Mouse (Mus musculus) intestine, postnatal 0 days (tissue): ENCODE results near the gene Fmnl1. TPM values are rescaled to one million over a fixed set of nuclear protein-coding genes. Genes with fewer than 3 reads are reported as not detected.
A peak's percentile ranks its signal among the peaks of the same experiment; 100 is the strongest.

Experiments
- ATAC-seq: fragments of 200-750 bp; cut with Nextera tagmentation; 2 replicates; pipeline ENCODE4 v1.8.0; 2017; ENCODE audit warnings: mild to moderate bottlenecking, moderate TSS enrichment, moderate library complexity
- H3K27ac ChIP-seq: fragments of 300-500 bp; sonication (generic); 2 replicates; pipeline ENCODE4 v1.5.1; 2014; ENCODE audit warnings: mild to moderate bottlenecking, low read depth, low read length, moderate library complexity
- H3K27me3 ChIP-seq: fragments of 300-500 bp; sonication (generic); replicated peaks from 2 replicates; pipeline ENCODE4 v1.6.1; 2014; ENCODE audit warnings: low read length, mixed read lengths; ENCODE audit not compliant: control insufficient read depth, insufficient read depth
- H3K36me3 ChIP-seq: fragments of 300-500 bp; sonication (generic); 2 replicates; pipeline ENCODE4 v1.6.1; 2014; ENCODE audit warnings: mild to moderate bottlenecking, moderate library complexity; ENCODE audit not compliant: control insufficient read depth, insufficient read depth
- H3K4me1 ChIP-seq: fragments of 300-500 bp; sonication (generic); replicated peaks from 2 replicates; pipeline ENCODE4 v1.6.1; 2014; ENCODE audit warnings: antibody characterized with exemption, low read length, mixed read lengths; ENCODE audit not compliant: control insufficient read depth, insufficient read depth
- H3K4me2 ChIP-seq: fragments of 300-500 bp; sonication (generic); replicated peaks from 2 replicates; pipeline ENCODE4 v1.6.1; 2014; ENCODE audit warnings: low read depth, mild to moderate bottlenecking, moderate library complexity
- H3K4me3 ChIP-seq: fragments of 300-500 bp; sonication (generic); 2 replicates; pipeline ENCODE4 v1.5.1; 2014; ENCODE audit warnings: low read depth, low read length
- H3K9ac ChIP-seq: fragments of 300-500 bp; sonication (generic); 2 replicates; pipeline ENCODE4 v1.6.1; 2014; ENCODE audit warnings: mild to moderate bottlenecking, low read depth, low read length
- H3K9me3 ChIP-seq: fragments of 300-500 bp; sonication (generic); 2 replicates; pipeline ENCODE4 v1.6.1; 2016; ENCODE audit warnings: mixed run types; ENCODE audit not compliant: control insufficient read depth
- CTCF ChIP-seq: sonication (generic); IDR thresholded peaks from 2 replicates; pipeline ENCODE4 v1.5.1; 2016; ENCODE audit warnings: low read depth, mild to moderate bottlenecking, control low read depth, antibody characterized with exemption, moderate library complexity
- WGBS: fragments of 180-500 bp; shearing (Covaris S2); extraction: QIAGEN DNeasy Blood & Tissue Kit; methylation state at CpG from one replicate; pipeline ENCODE4 v1.1.7; 2014; 5-methylcytosine and 5-hydroxymethylcytosine counted together
- polyA plus RNA-seq: library from polyadenylated mRNA; unstranded; fragments of >200 nt; fragmentation: Nextera tagmentation; extraction: Ambion mirVana; gene quantifications from 2 replicates; pipeline ENCODE4 v1.2.1, GENCODE M21; 2015

The Fmnl1 gene
- polyA plus RNA-seq, 1 experiment from 2014 or later: 1.0 TPM

DNA sequence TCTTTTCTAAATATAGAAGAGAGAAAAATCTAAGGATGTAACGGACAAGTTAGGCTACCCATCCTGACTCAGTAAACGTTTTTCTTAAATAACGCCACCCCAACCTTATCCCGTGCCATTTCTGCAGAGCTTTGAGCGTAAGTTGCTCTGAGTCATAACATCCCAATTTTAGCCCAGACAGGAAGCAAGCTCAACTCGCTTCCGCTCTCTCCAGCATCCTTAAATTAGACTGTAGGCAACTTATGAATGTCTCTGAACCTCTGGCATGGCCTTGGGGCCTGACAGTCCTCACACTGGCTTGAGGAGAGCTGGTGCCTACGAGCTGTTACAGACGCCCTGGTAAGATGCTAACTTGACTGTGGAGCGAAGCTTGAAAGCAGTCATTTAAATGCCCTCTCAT, 52.5 kb downstream of the Fmnl1 start:
- WGBS: 86% methylated on average over 10 of the region's 10 CpGs
- H3K4me1 ChIP-seq: no peaks in the 10 kb centered on the region; the same call in 1 of the 2 replicates
- TF ChIP-seq CTCF: no peak
- peaks cover 39% of the 10 kb centered on the region for H3K36me3 ChIP-seq
- H3K27me3 ChIP-seq: no peaks in the 10 kb centered on the region
- H3K27ac ChIP-seq: no peak overlapping the region
- no peak for ATAC-seq
- H3K4me2 ChIP-seq: no peak overlapping the region
- H3K4me3 ChIP-seq: no peak overlapping the region
- H3K9me3 ChIP-seq: no peaks in the 10 kb centered on the region
- H3K9ac ChIP-seq: no peak overlapping the region

DNA sequence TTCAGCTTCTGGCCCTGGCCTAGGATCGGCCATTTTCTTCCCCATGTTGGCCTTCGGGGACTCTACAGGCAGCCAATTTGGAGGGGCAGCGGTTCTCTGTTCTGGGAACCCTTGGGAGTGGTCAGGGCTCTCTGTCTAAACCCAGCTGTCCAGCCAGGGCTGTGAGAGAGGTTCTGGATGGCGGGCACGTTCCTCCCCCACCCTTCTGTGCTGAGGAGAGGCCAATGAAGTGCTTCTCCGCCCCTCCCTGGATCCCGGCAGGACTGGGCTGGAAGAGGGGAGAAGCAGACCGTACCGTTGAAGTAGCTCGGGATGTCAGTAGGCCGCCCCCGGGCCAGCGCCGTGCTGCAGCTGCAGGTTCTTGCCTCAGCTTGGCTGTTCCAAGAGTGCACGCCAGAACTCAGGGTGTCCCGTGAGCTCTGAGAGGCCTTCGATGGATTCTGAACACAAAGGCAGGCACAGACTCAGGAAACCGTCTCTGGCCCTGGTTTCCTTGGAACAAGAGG, 53.1 kb downstream of the Fmnl1 start:
- Histone ChIP-seq H3K4me2 (no peak overlapping the region), H3K9me3 (no peaks in the 10 kb centered on the region), H3K9ac (no peak overlapping the region), H3K27me3 (no peaks in the 10 kb centered on the region), H3K36me3 (peaks cover 39% of the 10 kb centered on the region), H3K4me3 (no peak overlapping the region), H3K4me1 (no peaks in the 10 kb centered on the region; the same call in 1 of the 2 replicates), H3K27ac (no peak overlapping the region; the same call in 1 of the 2 replicates)
- ATAC-seq: no peak
- 71% methylated on average over 18 of the region's 18 CpGs for WGBS
- no peak for TF ChIP-seq CTCF

- H3K27me3 ChIP-seq: no peaks in the 10 kb centered on the region
- 93% methylated on average over 2 of the region's 2 CpGs for WGBS
- no peaks in the 10 kb centered on the region for H3K9me3 ChIP-seq
- peak; percentile 47 for TF ChIP-seq CTCF
- no peaks in the 10 kb centered on the region; the same call in 1 of the 2 replicates for H3K4me1 ChIP-seq
- no peak for ATAC-seq
- H3K9ac ChIP-seq: no peak overlapping the region
- peaks cover 49% of the 10 kb centered on the region for H3K36me3 ChIP-seq
- no peak overlapping the region for H3K27ac ChIP-seq
- no peak overlapping the region for H3K4me2 ChIP-seq
- no peak overlapping the region for H3K4me3 ChIP-seq
Measured at GRCm38 (mm10) chr11:103229608-103230007, 58.7 kb downstream of the Fmnl1 start.

- H3K9ac ChIP-seq: no peak overlapping the region; the same call in 1 of the 2 replicates
- no peaks in the 10 kb centered on the region; the same call in 1 of the 2 replicates for H3K4me1 ChIP-seq
- H3K27me3 ChIP-seq: no peaks in the 10 kb centered on the region
- H3K4me3 ChIP-seq: no peak overlapping the region
- H3K4me2 ChIP-seq: no peak overlapping the region
- WGBS: 85% methylated on average over 19 of the region's 19 CpGs
- H3K9me3 ChIP-seq: no peaks in the 10 kb centered on the region
- no peak for TF ChIP-seq CTCF
- H3K27ac ChIP-seq: no peak overlapping the region; the same call in 1 of the 2 replicates
- ATAC-seq: no peak
- peaks cover 39% of the 10 kb centered on the region for H3K36me3 ChIP-seq
Measured at GRCm38 (mm10) chr11:103230626-103231025, 59.7 kb downstream of the Fmnl1 start.

DNA sequence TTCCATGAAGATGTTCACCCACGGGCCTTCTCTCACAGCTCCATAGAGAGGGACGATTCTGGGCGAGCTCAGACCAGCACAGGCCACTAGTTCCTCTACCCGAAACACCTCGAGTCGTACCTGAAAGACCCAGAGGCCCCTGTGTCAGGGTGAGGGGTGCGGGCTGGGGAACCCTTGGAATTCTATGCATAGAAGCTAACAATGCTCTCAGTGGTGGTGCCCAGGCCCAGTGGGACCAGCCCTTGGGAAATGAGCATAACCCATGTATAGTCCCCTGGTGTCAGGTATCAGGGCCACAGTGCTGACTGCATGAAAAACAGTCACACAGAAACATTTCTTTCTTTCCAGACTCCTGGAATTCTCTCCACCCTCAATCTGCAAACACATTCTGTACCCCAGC, 60.5 kb downstream of the Fmnl1 start:
- no peak for ATAC-seq
- 97% methylated on average over 7 of the region's 7 CpGs for WGBS
- no peak for TF ChIP-seq CTCF
- Histone ChIP-seq H3K9me3 (no peaks in the 10 kb centered on the region), H3K4me1 (no peaks in the 10 kb centered on the region), H3K27me3 (no peaks in the 10 kb centered on the region), H3K36me3 (peaks cover 38% of the 10 kb centered on the region), H3K4me3 (no peak overlapping the region), H3K9ac (no peak overlapping the region), H3K27ac (no peak overlapping the region), H3K4me2 (no peak overlapping the region)

DNA sequence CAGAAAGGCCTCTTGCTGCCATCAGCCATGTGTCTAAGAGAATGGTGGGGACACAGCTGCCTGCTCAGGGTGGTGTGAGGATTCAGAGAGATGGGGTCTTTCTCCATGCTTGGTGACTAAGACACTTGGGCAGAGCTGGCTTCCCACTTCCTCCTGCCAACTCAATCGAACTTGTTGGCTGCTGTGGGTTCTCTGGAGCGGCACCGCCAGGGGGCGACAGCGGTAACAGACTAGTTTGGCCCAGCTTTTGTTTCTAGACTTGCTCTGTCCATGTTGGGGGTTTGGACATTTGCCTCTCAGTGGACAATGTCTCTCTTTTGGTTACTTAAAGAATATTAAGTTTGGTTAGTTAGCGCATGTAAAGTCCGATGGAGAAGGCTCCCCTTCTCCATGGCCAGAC, 62.1 kb downstream of the Fmnl1 start:
- TF ChIP-seq CTCF: peak; percentile 90
- no peak overlapping the region for H3K9ac ChIP-seq
- no peaks in the 10 kb centered on the region for H3K27me3 ChIP-seq
- no peak overlapping the region for H3K4me3 ChIP-seq
- ATAC-seq: no peak
- no peaks in the 10 kb centered on the region for H3K9me3 ChIP-seq
- no peak overlapping the region for H3K4me2 ChIP-seq
- 29% methylated on average over 7 of the region's 7 CpGs for WGBS
- peaks cover 32% of the 10 kb centered on the region for H3K36me3 ChIP-seq
- H3K4me1 ChIP-seq: no peaks in the 10 kb centered on the region
- H3K27ac ChIP-seq: no peak overlapping the region
